Mouse (Mus musculus) adrenal gland, adult (tissue): Measurements from ENCODE around the gene Sec61b.

Source experiments
- DNase-seq, 2 experiments: peaks; one replicate each; pipeline ENCODE4 v3.0.0; 2022 to 2023; ENCODE audit warnings: low spot score in 1 of 2; ENCODE audit not compliant: inconsistent age in 2 of 2

The Sec61b gene

GRCm38 (mm10) chr4:47480576-47480975 lies 6.1 kb downstream of the Sec61b start:
- no peak for DNase-seq

GRCm38 (mm10) chr4:47491243-47491642 lies 16.8 kb downstream of the Sec61b start:
- no peak for DNase-seq

- DNase-seq = no peak
Observed at GRCm38 (mm10) chr4:47492311-47493086, 18.0 kb downstream of the Sec61b start.

GRCm38 (mm10) chr4:47493456-47493855 lies 19.0 kb downstream of the Sec61b start:
- DNase-seq = no peak

GRCm38 (mm10) chr4:47494137-47494536 lies 19.7 kb downstream of the Sec61b start:
- no peak for DNase-seq

GRCm38 (mm10) chr4:47494686-47495085 lies 20.2 kb downstream of the Sec61b start:
- DNase-seq = no peak

GRCm38 (mm10) chr4:47497811-47498385 lies 23.4 kb downstream of the Sec61b start:
- peak; percentile 23 to 58 for DNase-seq

GRCm38 (mm10) chr4:47499121-47499545 lies 24.7 kb downstream of the Sec61b start:
- peak; percentile 83 to 94 for DNase-seq

GRCm38 (mm10) chr4:47502546-47502971 lies 28.1 kb downstream of the Sec61b start:
- peak; percentile 57 to 90 for DNase-seq

GRCm38 (mm10) chr4:47503045-47503444 lies 28.6 kb downstream of the Sec61b start:
- DNase-seq = no peak

- peak in 1 of 2 experiments; percentile 54 for DNase-seq
Observed at GRCm38 (mm10) chr4:47504841-47505517, 30.5 kb downstream of the Sec61b start.

GRCm38 (mm10) chr4:47518551-47519181 lies 44.2 kb downstream of the Sec61b start:
- DNase-seq = no peak

- DNase-seq = peak in 1 of 2 experiments; percentile 43
Observed at GRCm38 (mm10) chr4:47520076-47520475, 45.6 kb downstream of the Sec61b start.

- DNase-seq = peak; percentile 44 to 72
Observed at GRCm38 (mm10) chr4:47521884-47522605, 47.6 kb downstream of the Sec61b start.

- no peak for DNase-seq
Observed at GRCm38 (mm10) chr4:47529866-47530265, 55.4 kb downstream of the Sec61b start.
